Mouse (Mus musculus): ENCODE data around the gene Ces3b. TPM values are rescaled to one million over a fixed set of nuclear protein-coding genes. Genes with fewer than 3 reads are reported as not detected.
"Not testable (repeated sequence)": the region's sequence is repeated elsewhere in the genome, so short reads cannot be mapped to it uniquely, and the experiment has no call there.

Ces3b gene
- polyA plus RNA-seq, 1 experiment from 2014 or later, result not detected

DNA sequence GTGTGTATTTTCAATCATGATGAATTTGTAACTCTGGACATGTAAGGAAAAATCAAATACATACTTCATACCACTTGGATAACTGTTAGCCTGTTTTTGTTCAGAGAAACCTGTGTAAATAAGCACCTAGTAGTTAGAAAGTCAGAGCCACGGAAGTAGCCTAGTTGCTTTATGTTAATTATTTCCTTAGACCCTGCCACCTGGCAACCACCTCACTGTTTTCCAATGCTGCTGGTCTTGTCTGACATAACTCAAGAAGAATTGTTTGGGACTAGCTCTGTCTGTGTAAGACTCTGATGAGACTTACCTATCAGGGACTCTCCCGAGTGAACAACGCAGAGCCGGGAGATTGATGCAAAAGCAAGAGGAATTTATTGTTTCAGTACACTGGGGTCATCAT is 7.0 kb upstream of the Ces3b start:
- 95% methylated on average over 4 of the region's 4 CpGs for WGBS (ENCODE audit: insufficient replicate concordance)
- no peaks in the 10 kb centered on the region for H3K27me3 ChIP-seq (ENCODE audit: control insufficient read depth, insufficient read depth, low read length)
- no peak overlapping the region for H3K4me2 ChIP-seq
- no peak overlapping the region for H3K27ac ChIP-seq (ENCODE audit: low read depth, low read length)
- 0 out of 2 replicates have a peak, but pooled peaks cover 2% of the 10 kb centered on the region for H3K9me3 ChIP-seq (replicated peaks; ENCODE audit: control insufficient read depth, low read length)
- no peak overlapping the region for H3K4me3 ChIP-seq (ENCODE audit: low read depth, low read length)
- H3K9ac ChIP-seq (ENCODE audit: low read depth, low read length), result no peak overlapping the region
- no peak for ATAC-seq (replicated peaks; ENCODE audit: insufficient number of reproducible peaks, low FRiP score, low TSS enrichment)
- H3K4me1 ChIP-seq (ENCODE audit: control insufficient read depth, insufficient read depth, low read length), result no peaks in the 10 kb centered on the region
- no peaks in the 10 kb centered on the region for H3K36me3 ChIP-seq (ENCODE audit: control insufficient read depth, insufficient read depth, low read length)

DNA sequence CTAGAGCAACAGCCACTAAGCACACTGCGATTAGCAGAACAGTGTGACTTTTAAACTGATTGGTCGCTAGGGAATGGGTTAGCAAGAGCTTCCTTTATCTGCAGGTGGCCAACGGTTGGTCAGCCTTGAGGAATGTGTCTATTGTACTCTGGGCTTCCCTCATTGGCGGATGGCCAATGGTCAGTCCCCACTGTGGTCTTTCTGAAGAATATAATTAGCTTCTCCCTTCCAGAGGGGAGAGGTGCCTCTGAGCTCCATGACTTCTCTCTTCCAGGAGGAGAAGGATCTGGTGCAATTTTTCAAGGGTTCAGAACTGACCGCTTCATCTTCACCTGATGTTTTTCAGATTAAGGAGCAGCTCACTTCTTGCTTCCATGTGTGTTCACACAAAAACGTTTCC is 6.5 kb upstream of the Ces3b start:
- WGBS (ENCODE audit: insufficient replicate concordance), result 66% methylated on average over 6 of the region's 6 CpGs
- H3K36me3 ChIP-seq (ENCODE audit: control insufficient read depth, insufficient read depth, low read length), result no peaks in the 10 kb centered on the region
- no peaks in the 10 kb centered on the region for H3K4me1 ChIP-seq (ENCODE audit: control insufficient read depth, insufficient read depth, low read length)
- no peak for ATAC-seq (replicated peaks; ENCODE audit: insufficient number of reproducible peaks, low FRiP score, low TSS enrichment)
- no peak overlapping the region for H3K27ac ChIP-seq (ENCODE audit: low read depth, low read length)
- no peak overlapping the region for H3K9ac ChIP-seq (ENCODE audit: low read depth, low read length)
- no peaks in the 10 kb centered on the region for H3K27me3 ChIP-seq (ENCODE audit: control insufficient read depth, insufficient read depth, low read length)
- 0 out of 2 replicates have a peak, but pooled peaks cover 2% of the 10 kb centered on the region for H3K9me3 ChIP-seq (replicated peaks; ENCODE audit: control insufficient read depth, low read length)
- H3K4me2 ChIP-seq, result no peak overlapping the region
- no peak overlapping the region for H3K4me3 ChIP-seq (ENCODE audit: low read depth, low read length)

DNA sequence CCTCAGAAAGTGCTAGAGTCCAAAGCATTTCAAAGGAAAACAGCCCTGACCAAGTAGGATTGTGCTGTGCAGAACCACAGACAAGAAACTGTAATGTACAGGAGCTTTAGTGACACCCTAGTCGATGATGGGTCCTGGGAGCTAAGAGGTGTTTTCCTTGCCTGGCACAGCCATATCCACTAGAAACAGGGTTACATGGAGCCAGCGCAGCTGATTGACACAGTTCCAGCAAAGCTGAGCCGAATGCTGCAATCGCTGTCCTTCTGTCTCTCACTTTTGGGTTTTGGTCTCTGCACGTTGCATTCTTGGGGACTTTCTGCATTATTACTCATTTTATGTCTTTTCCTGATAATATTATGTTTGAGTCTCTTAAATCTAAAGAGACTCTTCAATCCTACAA is 5.0 kb upstream of the Ces3b start:
- H3K36me3 ChIP-seq (ENCODE audit: control insufficient read depth, insufficient read depth, low read length), result no peaks in the 10 kb centered on the region
- H3K27me3 ChIP-seq (ENCODE audit: control insufficient read depth, insufficient read depth, low read length), result no peaks in the 10 kb centered on the region
- H3K4me1 ChIP-seq (ENCODE audit: control insufficient read depth, insufficient read depth, low read length), result no peaks in the 10 kb centered on the region
- 0 out of 2 replicates have a peak, but pooled peaks cover 2% of the 10 kb centered on the region for H3K9me3 ChIP-seq (replicated peaks; ENCODE audit: control insufficient read depth, low read length)
- 81% methylated on average over 5 of the region's 5 CpGs for WGBS (ENCODE audit: insufficient replicate concordance)
- no peak overlapping the region for H3K9ac ChIP-seq (ENCODE audit: low read depth, low read length)
- H3K4me2 ChIP-seq, result no peak overlapping the region
- no peak overlapping the region for H3K4me3 ChIP-seq (ENCODE audit: low read depth, low read length)
- H3K27ac ChIP-seq (ENCODE audit: low read depth, low read length), result no peak overlapping the region
- ATAC-seq (replicated peaks; ENCODE audit: insufficient number of reproducible peaks, low FRiP score, low TSS enrichment), result no peak

DNA sequence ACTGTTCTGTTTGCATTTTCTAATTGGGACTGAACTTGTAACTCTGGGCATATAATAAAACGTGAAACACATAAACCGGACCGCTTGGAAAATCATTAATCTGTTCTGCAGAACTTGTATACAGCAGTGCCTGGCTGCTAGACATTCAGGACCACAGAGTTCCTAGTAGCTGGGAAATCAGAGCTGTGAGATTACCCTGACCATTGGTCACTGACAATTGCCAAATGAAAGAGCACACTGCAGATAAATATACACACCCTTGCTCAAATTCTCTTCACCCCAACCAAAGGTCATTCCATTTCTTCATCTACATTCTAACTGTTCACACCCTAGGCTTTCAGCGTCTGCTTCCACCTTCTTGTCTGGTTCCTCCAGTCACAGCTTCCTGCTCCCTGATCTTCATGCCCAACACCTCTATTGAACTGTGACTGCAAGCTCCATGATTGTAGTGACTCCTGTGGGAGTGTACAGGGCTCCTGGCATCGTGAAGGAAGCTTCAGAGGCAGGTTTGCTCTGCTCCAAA is 2.7 kb upstream of the Ces3b start:
- ATAC-seq (replicated peaks; ENCODE audit: insufficient number of reproducible peaks, low FRiP score, low TSS enrichment), result no peak
- no peak overlapping the region for H3K4me2 ChIP-seq
- no peak overlapping the region for H3K9ac ChIP-seq (ENCODE audit: low read depth, low read length)
- H3K4me3 ChIP-seq (ENCODE audit: low read depth, low read length), result no peak overlapping the region
- no peaks in the 10 kb centered on the region for H3K27me3 ChIP-seq (ENCODE audit: control insufficient read depth, insufficient read depth, low read length)
- no peak overlapping the region for H3K27ac ChIP-seq (ENCODE audit: low read depth, low read length)
- H3K4me1 ChIP-seq (ENCODE audit: control insufficient read depth, insufficient read depth, low read length), result no peaks in the 10 kb centered on the region
- no peaks in the 10 kb centered on the region for H3K36me3 ChIP-seq (ENCODE audit: control insufficient read depth, insufficient read depth, low read length)
- WGBS (ENCODE audit: insufficient replicate concordance), result 71% methylated on average over 5 of the region's 5 CpGs
- H3K9me3 ChIP-seq (replicated peaks; ENCODE audit: control insufficient read depth, low read length), result 0 out of 2 replicates have a peak, but pooled peaks cover 2% of the 10 kb centered on the region

DNA sequence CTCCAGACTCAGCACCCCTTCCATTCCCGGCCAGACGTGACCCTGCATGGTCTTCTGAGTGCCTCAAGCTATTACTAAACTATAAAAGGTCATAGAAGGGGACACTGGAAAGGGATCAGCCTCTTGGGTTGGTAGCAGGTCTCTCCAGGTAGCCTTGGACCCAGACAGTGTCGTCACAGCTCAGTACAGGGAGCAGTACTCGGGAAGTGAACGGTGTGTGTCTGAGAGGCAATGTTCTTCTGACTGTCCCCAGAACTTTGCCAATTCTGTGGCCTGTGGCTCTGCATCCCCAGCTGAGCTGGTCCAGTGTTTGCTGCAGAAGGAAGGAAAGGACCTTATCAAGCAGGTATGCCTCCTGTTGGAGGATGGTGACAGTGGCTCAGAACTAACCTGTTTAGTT is 4.6 kb downstream of the Ces3b start:
- H3K9ac ChIP-seq (ENCODE audit: low read depth, low read length); H3K4me3 ChIP-seq (ENCODE audit: low read depth, low read length); H3K36me3 ChIP-seq (ENCODE audit: control insufficient read depth, insufficient read depth, low read length); H3K27me3 ChIP-seq (ENCODE audit: control insufficient read depth, insufficient read depth, low read length); H3K27ac ChIP-seq (ENCODE audit: low read depth, low read length); H3K4me2 ChIP-seq; H3K9me3 ChIP-seq (replicated peaks; ENCODE audit: control insufficient read depth, low read length); H3K4me1 ChIP-seq (ENCODE audit: control insufficient read depth, insufficient read depth, low read length); ATAC-seq (replicated peaks; ENCODE audit: insufficient number of reproducible peaks, low FRiP score, low TSS enrichment): not testable (repeated sequence)
- WGBS (ENCODE audit: insufficient replicate concordance), result 77% methylated on average over 5 of the region's 5 CpGs

DNA sequence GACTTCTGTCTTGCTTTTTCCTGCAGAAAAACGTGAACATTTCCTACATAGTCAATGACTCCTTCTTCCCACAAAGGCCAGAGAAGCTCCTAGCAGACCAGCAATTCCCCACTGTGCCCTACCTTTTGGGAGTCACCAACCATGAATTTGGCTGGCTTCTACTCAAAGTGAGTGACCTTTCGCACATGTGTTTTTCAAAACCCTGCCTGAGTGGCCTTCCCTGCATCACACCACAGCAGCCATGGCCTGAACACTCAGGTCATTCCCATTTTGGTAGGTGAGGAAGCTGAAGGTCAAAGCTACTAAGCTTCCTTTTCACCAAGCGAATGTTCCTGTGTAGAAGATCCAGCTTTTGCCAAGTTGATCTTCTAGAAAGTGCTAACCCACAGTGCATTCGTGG is 5.0 kb downstream of the Ces3b start:
- no peaks in the 10 kb centered on the region for H3K27me3 ChIP-seq (ENCODE audit: control insufficient read depth, insufficient read depth, low read length)
- no peak for ATAC-seq (replicated peaks; ENCODE audit: insufficient number of reproducible peaks, low FRiP score, low TSS enrichment)
- 55% methylated on average over 4 of the region's 4 CpGs for WGBS (ENCODE audit: insufficient replicate concordance)
- no peak overlapping the region for H3K4me3 ChIP-seq (ENCODE audit: low read depth, low read length)
- no peaks in the 10 kb centered on the region for H3K36me3 ChIP-seq (ENCODE audit: control insufficient read depth, insufficient read depth, low read length)
- H3K4me2 ChIP-seq, result no peak overlapping the region
- H3K27ac ChIP-seq (ENCODE audit: low read depth, low read length), result no peak overlapping the region
- no peak overlapping the region for H3K9ac ChIP-seq (ENCODE audit: low read depth, low read length)
- no peaks in the 10 kb centered on the region for H3K9me3 ChIP-seq (replicated peaks; ENCODE audit: control insufficient read depth, low read length)
- H3K4me1 ChIP-seq (ENCODE audit: control insufficient read depth, insufficient read depth, low read length), result no peaks in the 10 kb centered on the region

DNA sequence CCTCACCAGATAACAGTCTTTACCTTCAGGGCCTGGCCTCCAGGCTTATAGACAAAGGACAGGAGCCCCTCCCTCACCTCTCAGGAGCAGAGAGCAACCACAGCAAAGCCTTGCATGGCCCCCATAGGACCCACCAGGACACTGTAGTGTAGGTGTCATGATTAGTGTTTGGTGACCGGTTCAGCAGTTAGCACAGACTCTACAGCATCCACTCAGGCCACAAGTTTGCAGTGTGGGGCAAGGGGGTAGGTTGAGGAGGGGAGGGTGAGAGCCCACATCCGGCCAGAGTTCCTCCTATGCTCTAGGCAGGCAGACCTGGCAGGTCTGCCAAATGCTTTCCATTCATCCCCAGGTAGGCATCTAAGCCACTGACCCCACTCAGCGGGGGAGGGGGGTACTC is 10.4 kb downstream of the Ces3b start:
- H3K27ac ChIP-seq (ENCODE audit: low read depth, low read length), result no peak overlapping the region
- H3K4me2 ChIP-seq, result no peak overlapping the region
- H3K9me3 ChIP-seq (replicated peaks; ENCODE audit: control insufficient read depth, low read length), result no peaks in the 10 kb centered on the region
- ATAC-seq (replicated peaks; ENCODE audit: insufficient number of reproducible peaks, low FRiP score, low TSS enrichment), result no peak
- H3K9ac ChIP-seq (ENCODE audit: low read depth, low read length), result no peak overlapping the region
- H3K27me3 ChIP-seq (ENCODE audit: control insufficient read depth, insufficient read depth, low read length), result no peaks in the 10 kb centered on the region
- H3K4me3 ChIP-seq (ENCODE audit: low read depth, low read length), result no peak overlapping the region
- no peaks in the 10 kb centered on the region for H3K36me3 ChIP-seq (ENCODE audit: control insufficient read depth, insufficient read depth, low read length)
- H3K4me1 ChIP-seq (ENCODE audit: control insufficient read depth, insufficient read depth, low read length), result no peaks in the 10 kb centered on the region
- 74% methylated on average over 3 of the region's 3 CpGs for WGBS (ENCODE audit: insufficient replicate concordance)

DNA sequence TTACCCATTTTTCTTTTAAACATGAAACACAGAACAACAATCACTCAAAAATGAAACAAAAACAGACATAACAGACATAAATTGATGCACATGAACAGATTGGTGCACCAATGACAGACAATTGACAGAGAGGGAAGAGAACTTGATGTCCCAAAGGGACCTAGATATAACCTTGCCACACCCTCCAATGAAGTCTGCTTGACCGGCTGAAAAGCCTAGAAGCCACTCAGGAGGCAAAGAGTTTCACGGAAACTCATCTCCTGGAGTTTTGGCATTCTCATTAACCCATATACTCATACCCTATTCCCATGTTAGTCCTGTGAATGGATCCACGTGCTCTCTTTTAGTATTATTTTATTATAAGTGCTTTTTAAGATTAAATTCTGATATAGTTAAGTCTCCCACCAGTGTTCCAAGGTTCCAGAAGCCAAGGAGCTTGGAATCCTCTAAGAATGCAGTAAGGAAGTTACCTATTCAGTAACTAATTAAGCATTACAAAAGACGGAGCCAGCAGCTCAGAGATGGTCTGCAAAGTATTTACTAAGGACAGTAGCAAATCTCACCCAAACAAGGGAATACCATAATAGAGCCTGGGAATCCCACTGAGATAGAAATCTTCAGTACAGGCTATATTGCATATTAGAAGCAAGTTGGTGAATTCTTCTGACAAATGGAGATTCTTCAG is 18.7 kb downstream of the Ces3b start:
- not testable (repeated sequence) for ATAC-seq (replicated peaks; ENCODE audit: insufficient number of reproducible peaks, low FRiP score, low TSS enrichment); H3K27ac ChIP-seq (ENCODE audit: low read depth, low read length); H3K9me3 ChIP-seq (replicated peaks; ENCODE audit: control insufficient read depth, low read length); H3K4me1 ChIP-seq (ENCODE audit: control insufficient read depth, insufficient read depth, low read length); H3K4me3 ChIP-seq (ENCODE audit: low read depth, low read length); H3K4me2 ChIP-seq; H3K9ac ChIP-seq (ENCODE audit: low read depth, low read length); H3K36me3 ChIP-seq (ENCODE audit: control insufficient read depth, insufficient read depth, low read length); H3K27me3 ChIP-seq (ENCODE audit: control insufficient read depth, insufficient read depth, low read length)
- WGBS (ENCODE audit: insufficient replicate concordance), result 71% methylated on average over 4 of the region's 4 CpGs

DNA sequence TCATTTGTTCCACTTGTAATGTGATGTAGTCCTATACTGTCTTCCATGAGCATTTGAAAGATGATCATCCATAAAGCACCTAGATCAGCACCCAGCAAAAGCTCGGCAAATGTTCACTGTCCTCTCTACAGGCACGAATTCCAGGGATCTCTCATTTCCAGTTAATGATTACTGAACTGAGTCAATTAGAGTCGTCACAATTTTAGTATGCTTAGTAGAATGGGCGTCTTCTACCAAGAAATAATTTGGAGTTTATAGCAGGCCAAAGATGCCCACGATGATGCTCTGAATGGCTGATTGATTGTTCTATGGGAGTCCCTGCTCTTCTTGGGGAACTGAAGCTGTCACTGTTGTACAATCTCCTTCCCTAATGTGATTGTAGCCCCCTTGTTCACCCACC is 20.1 kb downstream of the Ces3b start:
- not testable (repeated sequence) for H3K4me3 ChIP-seq (ENCODE audit: low read depth, low read length); H3K4me1 ChIP-seq (ENCODE audit: control insufficient read depth, insufficient read depth, low read length); H3K9ac ChIP-seq (ENCODE audit: low read depth, low read length); ATAC-seq (replicated peaks; ENCODE audit: insufficient number of reproducible peaks, low FRiP score, low TSS enrichment); H3K9me3 ChIP-seq (replicated peaks; ENCODE audit: control insufficient read depth, low read length); H3K27ac ChIP-seq (ENCODE audit: low read depth, low read length); H3K4me2 ChIP-seq; H3K27me3 ChIP-seq (ENCODE audit: control insufficient read depth, insufficient read depth, low read length); H3K36me3 ChIP-seq (ENCODE audit: control insufficient read depth, insufficient read depth, low read length)
- 74% methylated on average over 5 of the region's 5 CpGs for WGBS (ENCODE audit: insufficient replicate concordance)

Data from heart, embryonic 11.5 days (tissue).